ENCODE assay signal across 15 mouse cellular contexts in genomic region chr10:31573267-31573666, GRCm38 (mm10).
"Had no signal": no experiment of that assay in that cellular context is flagged by ENCODE, and none has a peak within 500 bp of the region (broad histone marks: within the 10 kb centered on the region; RNA-seq: fewer than 3 reads in every experiment).

No protein-coding gene starts in this region.

- H3K36me3 ChIP-seq: liver, embryonic 12.5 days; liver, embryonic 15.5 days; lung, embryonic 15.5 days; midbrain, embryonic 10.5 days; midbrain, embryonic 13.5 days had no signal

- H3K4me2 ChIP-seq: liver, embryonic 12.5 days; liver, embryonic 15.5 days; lung, embryonic 15.5 days; midbrain, embryonic 13.5 days had no signal

- DNase-seq: kidney, postnatal 25 days; layer of hippocampus, postnatal 36 days; lung, adult 18-20 months; lung, postnatal 10 days; lung, postnatal 36 days; thymus, postnatal 25 days had no signal

- H3K4me3 ChIP-seq: left cerebral cortex, adult 2 months; liver, embryonic 12.5 days; liver, embryonic 15.5 days; lung, embryonic 15.5 days; megakaryocyte, embryonic 14.5 days; midbrain, embryonic 10.5 days; midbrain, embryonic 13.5 days had no signal

- H3K27ac ChIP-seq: kidney, postnatal 0 days; left cerebral cortex, adult 2 months; liver, embryonic 12.5 days; liver, embryonic 15.5 days; lung, embryonic 15.5 days; midbrain, embryonic 10.5 days; midbrain, embryonic 13.5 days; stomach, postnatal 0 days had no signal

- H3K27me3 ChIP-seq: liver, embryonic 12.5 days; liver, embryonic 15.5 days; lung, embryonic 15.5 days; megakaryocyte, embryonic 14.5 days; midbrain, embryonic 13.5 days had no signal
